Mouse (Mus musculus) heart, postnatal 14 days (tissue): ENCODE measurements around the gene Srgap1. TPM values are rescaled to one million over a fixed set of nuclear protein-coding genes. Genes with fewer than 3 reads are reported as not detected.

ENCODE experiments used
- DNase-seq, 2 experiments: peaks; one replicate each; pipeline ENCODE4 v3.0.0; 2021 to 2022
- intact Hi-C: fragments of 180-260 bp; cut with DNase I; formaldehyde crosslinking; loops from one replicate; pipeline ENCODE4 v1.15.1; 2025
- total RNA-seq, 2 experiments: library from RNA; stranded (reverse); gene quantifications; 2 replicates each; pipeline ENCODE4 v1.2.3; 2021

Srgap1 gene
- total RNA-seq, 2 experiments from 2014 or later = 4.0 to 4.6 TPM

GRCm38 (mm10) chr10:121973281-121973680 lies 73.8 kb downstream of the Srgap1 start:
- intact Hi-C loops = loop anchor here (5.0 kb wide), 2 partner anchors 74 to 906 kb away; partner anchors contain the start of gene Srgap1

GRCm38 (mm10) chr10:121972249-121972892 lies 74.7 kb downstream of the Srgap1 start:
- intact Hi-C loops = loop anchor here (5.0 kb wide), 2 partner anchors 75 to 905 kb away; partner anchors contain the start of gene Srgap1
- no peak for DNase-seq

More at GRCm38 (mm10) chr10:121973281-121973680, 73.8 kb downstream of the Srgap1 start:
- DNase-seq = no peak

GRCm38 (mm10) chr10:121971658-121972057 lies 75.5 kb downstream of the Srgap1 start:
- DNase-seq = no peak
- intact Hi-C loops = loop anchor here (5.0 kb wide), 2 partner anchors 76 to 904 kb away; partner anchors contain the start of gene Srgap1

- DNase-seq = no peak
- intact Hi-C loops = loop anchor here (5.0 kb wide), 2 partner anchors 76 to 904 kb away; partner anchors contain the start of gene Srgap1
Measured at GRCm38 (mm10) chr10:121970912-121971311, 76.2 kb downstream of the Srgap1 start.

GRCm38 (mm10) chr10:121964114-121964513 lies 83.0 kb downstream of the Srgap1 start:
- intact Hi-C loops = no loop called here
- DNase-seq = no peak

GRCm38 (mm10) chr10:121962053-121962452 lies 85.1 kb downstream of the Srgap1 start:
- DNase-seq = no peak
- intact Hi-C loops = no loop called here

- no peak for DNase-seq
- intact Hi-C loops = no loop called here
Measured at GRCm38 (mm10) chr10:121961121-121961893, 85.8 kb downstream of the Srgap1 start.

- intact Hi-C loops = no loop called here
- no peak for DNase-seq
Measured at GRCm38 (mm10) chr10:121958741-121959140, 88.4 kb downstream of the Srgap1 start.

- intact Hi-C loops = no loop called here
Measured at GRCm38 (mm10) chr10:121956505-121956904, 90.6 kb downstream of the Srgap1 start.

GRCm38 (mm10) chr10:121955730-121956129 lies 91.4 kb downstream of the Srgap1 start:
- no peak for DNase-seq
- intact Hi-C loops = no loop called here

More at GRCm38 (mm10) chr10:121956505-121956904, 90.6 kb downstream of the Srgap1 start:
- no peak for DNase-seq

GRCm38 (mm10) chr10:121954877-121955276 lies 92.2 kb downstream of the Srgap1 start:
- DNase-seq = no peak
- intact Hi-C loops = no loop called here

- intact Hi-C loops = no loop called here
- no peak for DNase-seq
Measured at GRCm38 (mm10) chr10:121953041-121953440, 94.1 kb downstream of the Srgap1 start.

- intact Hi-C loops = no loop called here
- DNase-seq = no peak
Measured at GRCm38 (mm10) chr10:121946173-121946572, 100.9 kb downstream of the Srgap1 start.

GRCm38 (mm10) chr10:121931909-121932308 lies 115.2 kb downstream of the Srgap1 start:
- intact Hi-C loops = no loop called here
- no peak for DNase-seq

GRCm38 (mm10) chr10:121926094-121926493 lies 121.0 kb downstream of the Srgap1 start:
- intact Hi-C loops = no loop called here
- DNase-seq = no peak

- intact Hi-C loops = no loop called here
- DNase-seq = no peak
Measured at GRCm38 (mm10) chr10:121919016-121919415, 128.1 kb downstream of the Srgap1 start.

GRCm38 (mm10) chr10:121918579-121918978 lies 128.5 kb downstream of the Srgap1 start:
- intact Hi-C loops = no loop called here
- no peak for DNase-seq

- DNase-seq = no peak
- intact Hi-C loops = no loop called here
Measured at GRCm38 (mm10) chr10:121915530-121915929, 131.6 kb downstream of the Srgap1 start.

- DNase-seq = peak; percentile 13 to 30
- intact Hi-C loops = loop anchor here (5.0 kb wide), 1 partner anchor 67 kb away; no protein-coding TSS in a partner anchor
Measured at GRCm38 (mm10) chr10:121904137-121904536, 143.0 kb downstream of the Srgap1 start.

- peak; percentile 16 to 37 for DNase-seq
- intact Hi-C loops = loop anchor here (5.0 kb wide), 1 partner anchor 65 kb away; no protein-coding TSS in a partner anchor
Measured at GRCm38 (mm10) chr10:121902651-121903050, 144.5 kb downstream of the Srgap1 start.

- DNase-seq = no peak
- intact Hi-C loops = loop anchor here (5.0 kb wide), 1 partner anchor 63 kb away; no protein-coding TSS in a partner anchor
Measured at GRCm38 (mm10) chr10:121900772-121901171, 146.3 kb downstream of the Srgap1 start.
